Mouse (Mus musculus) forebrain, embryonic 13.5 days (tissue): ENCODE results near the gene P4ha1. TPM values are rescaled to one million over a fixed set of nuclear protein-coding genes. Genes with fewer than 3 reads are reported as not detected.

Source experiments
- ATAC-seq: fragments of 200-750 bp; cut with Nextera tagmentation; 2 replicates; pipeline ENCODE4 v1.8.0; 2017
- H3K27ac ChIP-seq: fragments of 300-500 bp; sonication (generic); 2 replicates; pipeline ENCODE4 v1.5.1; 2015; ENCODE audit warnings: inconsistent platforms, mild to moderate bottlenecking, moderate library complexity
- H3K27me3 ChIP-seq: fragments of 300-500 bp; sonication (generic); 2 replicates; pipeline ENCODE4 v1.6.1; 2015; ENCODE audit warnings: mild to moderate bottlenecking, inconsistent platforms
- H3K36me3 ChIP-seq: fragments of 300-500 bp; sonication (generic); 2 replicates; pipeline ENCODE4 v1.6.1; 2015; ENCODE audit warnings: mild to moderate bottlenecking, inconsistent platforms; ENCODE audit not compliant: poor library complexity, severe bottlenecking
- H3K4me1 ChIP-seq: fragments of 300-500 bp; sonication (generic); 2 replicates; pipeline ENCODE4 v1.6.1; 2015; ENCODE audit warnings: inconsistent platforms
- H3K4me2 ChIP-seq: fragments of 300-500 bp; sonication (generic); 2 replicates; pipeline ENCODE4 v1.6.1; 2015; ENCODE audit warnings: inconsistent platforms, mild to moderate bottlenecking, moderate library complexity
- H3K4me3 ChIP-seq: fragments of 300-500 bp; sonication (generic); 2 replicates; pipeline ENCODE4 v1.5.1; 2015; ENCODE audit warnings: mild to moderate bottlenecking, inconsistent platforms
- H3K9ac ChIP-seq: fragments of 300-500 bp; sonication (generic); 2 replicates; pipeline ENCODE4 v1.6.1; 2015; ENCODE audit warnings: mild to moderate bottlenecking, inconsistent platforms
- H3K9me3 ChIP-seq: fragments of 300-500 bp; sonication (generic); replicated peaks from 2 replicates; pipeline ENCODE4 v1.6.1; 2016; ENCODE audit warnings: inconsistent platforms
- WGBS: fragments of 180-500 bp; shearing (Covaris S2); methylation state at CpG from one replicate; pipeline ENCODE4 v1.1.7; 2015; 5-methylcytosine and 5-hydroxymethylcytosine counted together
- polyA plus RNA-seq: library from polyadenylated mRNA; unstranded; fragments of >200 nt; fragmentation: Nextera tagmentation; extraction: Ambion mirVana; gene quantifications from 2 replicates; pipeline ENCODE4 v1.2.1, GENCODE M21; 2015

Gene P4ha1
- 25.9 and 26.9 TPM in 2 replicates for polyA plus RNA-seq

DNA sequence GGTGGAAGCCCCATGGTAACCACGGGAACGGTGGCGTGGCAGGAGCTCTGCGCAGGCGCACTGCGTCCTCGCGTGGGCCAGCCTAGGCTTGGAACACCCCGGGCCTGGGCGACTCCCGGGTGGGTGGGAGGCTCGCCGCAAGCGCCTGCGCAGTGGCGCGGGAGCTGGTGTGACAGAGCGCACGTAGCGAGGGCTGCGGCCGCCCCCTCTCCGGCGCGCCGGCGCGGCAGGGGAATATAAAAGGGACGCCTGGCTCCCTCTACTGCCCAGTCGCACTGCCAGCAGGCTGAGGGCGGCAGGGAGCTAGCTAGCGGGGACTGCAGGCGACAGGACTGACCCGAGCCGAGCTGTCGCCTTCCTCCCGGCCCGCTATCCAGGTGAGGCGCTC is at the start of gene P4ha1:
Gene P4ha1 (plus strand): TSS at position 197 of the 388 bp plus-strand sequence.
- H3K27ac ChIP-seq: peak within 1 kb of the TSS; percentile 90
- peak within 1 kb of the TSS; percentile 87 for H3K4me2 ChIP-seq
- H3K4me1 ChIP-seq: peaks cover 33% of the 10 kb centered on the region
- peak within 1 kb of the TSS; percentile 77 for H3K4me3 ChIP-seq
- no peaks in the 10 kb centered on the region for H3K27me3 ChIP-seq
- no peaks in the 10 kb centered on the region for H3K36me3 ChIP-seq
- H3K9ac ChIP-seq: peak within 1 kb of the TSS; percentile 93
- under 1% methylated on average over 39 of the region's 39 CpGs for WGBS
- ATAC-seq: peak; percentile 99
- no peaks in the 10 kb centered on the region for H3K9me3 ChIP-seq

DNA sequence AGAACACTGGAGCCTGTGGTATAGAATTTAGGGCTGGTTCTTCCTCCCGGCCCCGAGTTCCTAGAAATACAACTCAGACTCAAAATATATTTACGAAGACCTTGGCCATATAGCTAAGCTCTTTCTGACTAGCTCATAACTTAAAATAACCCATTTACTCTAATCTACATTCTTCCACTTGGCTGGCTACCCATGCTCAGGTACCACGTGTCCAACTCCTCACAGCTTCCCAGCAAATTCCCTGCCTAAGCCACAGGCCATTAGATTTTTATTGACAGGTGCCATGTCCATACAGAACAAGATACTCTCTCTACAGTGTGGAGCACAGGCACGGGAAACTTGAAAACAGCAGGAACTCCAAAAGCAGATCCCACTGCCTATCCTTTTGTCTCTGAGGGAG is 47.4 kb upstream of the P4ha1 start:
- no peak overlapping the region for H3K4me2 ChIP-seq
- no peaks in the 10 kb centered on the region for H3K27me3 ChIP-seq
- ATAC-seq: no peak
- H3K27ac ChIP-seq: no peak overlapping the region
- WGBS: 83% methylated on average over 5 of the region's 5 CpGs
- no peaks in the 10 kb centered on the region for H3K4me1 ChIP-seq
- no peak overlapping the region for H3K4me3 ChIP-seq
- H3K36me3 ChIP-seq: no peaks in the 10 kb centered on the region
- H3K9ac ChIP-seq: no peak overlapping the region
- H3K9me3 ChIP-seq: no peaks in the 10 kb centered on the region

DNA sequence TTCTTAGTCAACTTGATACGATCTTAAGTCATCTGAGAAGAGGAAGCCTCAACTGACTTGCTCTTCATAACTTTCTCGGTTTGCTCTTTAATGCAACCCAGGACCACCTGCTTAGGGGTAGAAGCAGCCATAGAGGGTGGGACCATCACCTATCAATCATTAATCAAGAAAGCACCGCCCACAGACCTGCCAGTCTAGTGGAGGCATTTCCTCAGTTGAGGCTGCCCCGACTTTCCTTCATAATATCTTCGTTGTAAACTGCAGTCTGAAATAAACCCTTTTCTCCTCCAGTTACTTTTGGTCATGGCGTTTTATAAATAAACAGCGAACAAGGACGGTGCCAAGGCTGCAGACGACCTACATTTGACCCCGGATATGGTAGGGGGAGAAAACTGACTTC is 46.0 kb upstream of the P4ha1 start:
- ATAC-seq: no peak
- WGBS: 81% methylated on average over 10 of the region's 10 CpGs
- H3K4me2 ChIP-seq: no peak overlapping the region

DNA sequence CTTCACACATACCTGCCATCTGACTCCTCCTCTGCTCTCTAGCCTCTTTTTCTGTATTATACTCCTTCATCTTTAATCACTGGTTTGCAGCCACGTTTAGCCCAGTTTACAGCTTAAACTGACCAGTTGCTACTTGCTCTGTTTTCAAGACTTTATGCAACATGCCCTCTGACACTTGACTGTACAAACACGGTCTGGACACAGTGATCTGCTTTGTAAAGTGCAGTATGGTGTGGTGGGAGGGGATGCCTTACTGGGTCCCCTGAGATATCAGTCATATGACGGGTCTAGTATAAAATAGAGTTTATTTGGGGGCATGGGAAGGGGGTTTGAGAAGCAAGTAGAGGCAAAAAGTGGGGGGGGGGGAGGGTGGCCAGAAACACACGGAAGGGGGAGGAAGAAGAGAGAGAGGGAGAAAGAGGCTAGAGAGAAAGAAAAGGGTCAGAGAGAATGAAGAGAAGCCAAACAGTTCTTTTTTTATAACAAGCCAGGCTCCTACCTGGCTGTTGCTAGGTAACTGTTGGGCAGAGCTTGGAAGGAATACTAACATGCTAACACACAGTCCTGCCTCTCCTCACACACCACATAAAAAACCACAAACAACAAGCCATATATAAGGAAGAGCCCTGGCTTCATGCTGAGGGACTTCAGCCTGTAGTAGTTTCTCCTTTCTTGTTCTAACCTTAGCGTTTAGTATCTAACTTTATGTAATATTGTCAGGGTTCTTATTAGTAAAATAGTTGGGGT is 45.2 kb upstream of the P4ha1 start:
- H3K9me3 ChIP-seq: no peaks in the 10 kb centered on the region
- no peak for ATAC-seq
- H3K36me3 ChIP-seq: no peaks in the 10 kb centered on the region
- 68% methylated on average over 4 of the region's 5 CpGs for WGBS
- H3K4me3 ChIP-seq: no peak overlapping the region
- no peaks in the 10 kb centered on the region for H3K4me1 ChIP-seq
- no peak overlapping the region for H3K9ac ChIP-seq
- H3K4me2 ChIP-seq: no peak overlapping the region
- H3K27ac ChIP-seq: no peak overlapping the region
- H3K27me3 ChIP-seq: no peaks in the 10 kb centered on the region

More for the DNA sequence above, 46.0 kb upstream of the P4ha1 start:
- Histone ChIP-seq H3K4me3 (no peak overlapping the region), H3K36me3 (no peaks in the 10 kb centered on the region), H3K27ac (no peak overlapping the region), H3K4me1 (no peaks in the 10 kb centered on the region), H3K9ac (no peak overlapping the region), H3K27me3 (no peaks in the 10 kb centered on the region), H3K9me3 (no peaks in the 10 kb centered on the region)

DNA sequence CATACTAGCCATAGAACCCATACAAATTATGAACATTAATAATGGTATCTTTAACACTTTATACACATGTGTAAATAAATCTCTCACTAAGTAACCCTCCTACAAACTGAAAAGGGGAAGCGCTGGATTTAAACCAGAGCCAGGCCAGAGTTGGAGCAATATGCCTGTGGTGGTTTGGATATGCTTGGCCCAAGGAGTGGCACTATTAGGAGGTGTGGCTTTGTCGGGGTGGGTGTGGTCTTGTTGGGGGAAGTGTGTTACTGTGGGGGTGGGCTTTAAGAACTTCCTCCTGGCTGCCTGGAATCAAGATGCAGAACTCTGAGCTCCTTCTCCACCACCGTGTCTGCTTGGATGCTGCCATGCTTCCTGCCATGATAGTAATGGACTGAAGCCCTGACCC is 39.9 kb upstream of the P4ha1 start:
- H3K4me2 ChIP-seq: no peak overlapping the region
- H3K9ac ChIP-seq: no peak overlapping the region
- H3K4me1 ChIP-seq: peaks cover 3% of the 10 kb centered on the region; the same call in 1 of the 2 replicates
- 93% methylated on average over 3 of the region's 3 CpGs for WGBS
- no peaks in the 10 kb centered on the region for H3K9me3 ChIP-seq
- no peaks in the 10 kb centered on the region for H3K36me3 ChIP-seq
- H3K27ac ChIP-seq: no peak overlapping the region
- no peak for ATAC-seq
- no peaks in the 10 kb centered on the region for H3K27me3 ChIP-seq
- no peak overlapping the region for H3K4me3 ChIP-seq

DNA sequence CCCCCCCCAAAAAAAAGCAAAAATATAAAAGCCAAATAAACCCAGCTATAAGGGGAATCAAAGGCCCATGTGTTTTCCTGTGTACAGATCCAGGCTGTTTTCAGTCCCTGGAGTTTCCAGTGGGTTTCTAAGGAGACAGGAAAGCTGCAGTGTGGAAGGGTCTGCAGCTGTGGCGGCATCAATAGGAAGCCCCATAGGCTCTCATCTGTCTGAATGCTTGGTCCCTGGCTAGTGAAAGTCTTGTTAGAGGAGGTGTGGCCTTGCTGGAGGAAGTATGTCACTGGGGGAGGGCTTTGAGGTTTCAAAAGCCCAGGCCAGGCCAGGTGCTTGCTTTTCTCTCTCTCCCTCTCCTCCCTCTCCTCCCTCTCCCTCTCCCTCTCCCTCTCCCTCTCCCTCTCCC is 39.3 kb upstream of the P4ha1 start:
- Histone ChIP-seq H3K4me2 (no peak overlapping the region), H3K9ac (no peak overlapping the region), H3K27ac (no peak overlapping the region), H3K27me3 (no peaks in the 10 kb centered on the region), H3K36me3 (no peaks in the 10 kb centered on the region), H3K4me3 (no peak overlapping the region), H3K9me3 (no peaks in the 10 kb centered on the region), H3K4me1 (peaks cover 3% of the 10 kb centered on the region; the same call in 1 of the 2 replicates)
- WGBS: 31% methylated on average over 1 of the region's 1 CpGs
- no peak for ATAC-seq

DNA sequence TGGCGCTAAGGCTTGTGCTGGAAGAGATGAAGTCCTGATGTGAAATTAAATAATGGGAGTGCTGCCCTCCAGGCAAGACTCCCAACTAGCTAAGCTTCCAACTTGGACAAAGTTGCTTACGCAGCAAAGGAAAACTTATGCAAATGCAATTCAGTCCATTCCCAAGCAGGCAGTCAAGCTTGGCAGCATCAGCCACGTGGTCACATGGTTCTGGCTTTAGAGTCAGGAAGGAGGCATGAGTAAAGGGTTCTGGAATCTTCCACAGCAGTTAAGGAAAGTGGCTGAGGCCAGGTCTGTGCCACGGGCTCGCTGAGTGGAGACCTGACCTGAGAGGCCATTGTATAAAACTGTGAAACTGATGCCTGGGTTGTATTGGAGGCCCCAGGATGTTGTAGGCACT is 37.6 kb upstream of the P4ha1 start:
- Histone ChIP-seq H3K27me3 (no peaks in the 10 kb centered on the region), H3K27ac (no peak overlapping the region), H3K36me3 (no peaks in the 10 kb centered on the region), H3K9me3 (no peaks in the 10 kb centered on the region), H3K4me2 (no peak overlapping the region), H3K4me1 (peaks cover 3% of the 10 kb centered on the region; the same call in 1 of the 2 replicates), H3K4me3 (no peak overlapping the region), H3K9ac (no peak overlapping the region)
- ATAC-seq: no peak
- 71% methylated on average over 5 of the region's 5 CpGs for WGBS

DNA sequence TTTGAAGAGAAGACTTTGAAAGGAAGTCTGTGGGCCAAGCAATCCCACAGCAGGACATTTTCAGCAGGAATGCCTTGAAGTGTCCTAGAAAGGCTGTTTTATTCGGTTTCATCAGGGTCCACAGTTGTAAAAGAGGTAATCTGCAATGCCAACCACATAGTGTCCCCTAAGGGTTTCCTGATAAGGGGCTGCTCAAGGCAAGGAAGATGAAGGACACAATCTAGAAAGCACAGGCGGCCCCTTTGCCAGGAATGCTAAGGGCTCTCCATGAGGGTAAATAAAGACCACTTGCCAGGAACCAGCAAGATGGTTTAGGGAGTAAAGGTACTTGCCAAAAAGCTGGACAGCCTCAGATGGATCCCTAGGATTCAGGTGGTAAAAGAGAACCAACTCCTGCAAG is 35.8 kb upstream of the P4ha1 start:
- no peak for ATAC-seq
- H3K4me1 ChIP-seq: peaks cover 3% of the 10 kb centered on the region; the same call in 1 of the 2 replicates
- H3K9ac ChIP-seq: no peak overlapping the region
- no peaks in the 10 kb centered on the region for H3K27me3 ChIP-seq
- H3K4me2 ChIP-seq: no peak overlapping the region
- no peak overlapping the region for H3K27ac ChIP-seq
- no peak overlapping the region for H3K4me3 ChIP-seq
- H3K36me3 ChIP-seq: no peaks in the 10 kb centered on the region
- no peaks in the 10 kb centered on the region for H3K9me3 ChIP-seq
- WGBS: 75% methylated on average over 2 of the region's 2 CpGs

DNA sequence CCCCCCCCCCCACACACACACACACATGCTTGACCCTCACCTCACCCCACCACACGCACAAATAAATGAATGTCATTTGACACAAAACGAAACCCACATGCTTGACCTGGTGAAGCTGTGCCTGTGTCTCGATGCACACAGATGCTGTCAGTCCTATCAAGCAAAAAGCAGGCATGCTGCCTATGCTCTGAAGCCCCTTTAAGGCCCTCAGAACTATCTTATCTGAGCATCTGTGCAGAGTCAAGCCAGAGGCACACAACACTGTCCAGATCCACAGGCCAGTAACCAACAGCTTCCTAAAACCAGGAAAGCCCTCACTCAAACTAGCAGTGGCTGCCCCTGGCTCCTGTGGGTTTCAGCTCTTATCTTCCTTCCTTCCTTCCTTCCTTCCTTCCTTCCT is 35.4 kb upstream of the P4ha1 start:
- 74% methylated on average over 3 of the region's 3 CpGs for WGBS
- Histone ChIP-seq H3K9ac (no peak overlapping the region), H3K9me3 (no peaks in the 10 kb centered on the region), H3K36me3 (no peaks in the 10 kb centered on the region), H3K27me3 (no peaks in the 10 kb centered on the region), H3K4me3 (no peak overlapping the region), H3K4me2 (no peak overlapping the region), H3K4me1 (peaks cover 3% of the 10 kb centered on the region; the same call in 1 of the 2 replicates), H3K27ac (no peak overlapping the region)
- ATAC-seq: no peak

DNA sequence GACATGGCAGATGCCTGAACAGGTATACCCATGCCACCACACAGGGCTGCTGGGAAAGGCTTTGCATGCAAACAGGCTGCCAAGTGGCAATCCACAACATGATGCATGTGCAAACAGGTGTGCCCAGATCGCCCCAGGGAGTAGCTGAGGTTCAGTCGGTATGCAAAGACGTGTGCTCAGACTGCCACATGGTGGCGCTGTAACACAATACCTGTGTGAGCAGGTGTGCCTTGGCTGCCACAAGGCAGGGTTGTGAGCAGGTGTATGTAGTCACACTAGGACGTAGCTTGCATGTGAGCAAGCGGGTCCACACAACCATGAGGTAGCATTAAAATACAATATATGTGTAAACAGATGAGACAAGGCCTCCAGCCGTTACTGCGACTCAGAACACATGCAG is 34.0 kb upstream of the P4ha1 start:
- whole genome bisulfite sequencing: 63% methylated on average over 8 of the region's 8 CpGs
- no peaks in the 10 kb centered on the region; the same call in 1 of the 2 replicates for H3K9me3 ChIP-seq
- no peak for ATAC-seq
- peaks cover 3% of the 10 kb centered on the region; the same call in 1 of the 2 replicates for H3K4me1 ChIP-seq
- H3K4me3 ChIP-seq: no peak overlapping the region
- no peak overlapping the region for H3K9ac ChIP-seq
- H3K27me3 ChIP-seq: no peaks in the 10 kb centered on the region
- no peak overlapping the region for H3K27ac ChIP-seq
- H3K36me3 ChIP-seq: no peaks in the 10 kb centered on the region
- H3K4me2 ChIP-seq: no peak overlapping the region

DNA sequence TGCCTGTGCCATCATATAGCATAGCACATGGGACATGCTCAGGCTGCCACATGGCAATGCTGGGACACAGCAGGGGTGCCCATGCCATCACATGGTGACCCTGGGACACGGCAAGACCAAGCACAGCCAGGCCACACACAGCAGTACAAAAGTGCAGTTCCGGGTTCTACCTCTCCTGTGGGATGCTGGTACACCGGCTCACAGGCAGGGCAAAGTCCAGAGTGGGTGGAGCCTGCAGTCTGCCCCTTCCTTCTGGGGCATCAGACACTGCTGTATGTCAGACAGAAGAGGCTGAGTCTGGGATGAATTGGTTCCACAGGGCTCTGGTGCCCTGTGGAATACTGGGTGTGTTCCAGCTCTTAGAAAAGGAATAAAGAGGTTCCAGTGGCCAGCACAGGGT is 31.6 kb upstream of the P4ha1 start:
- WGBS: 59% methylated on average over 3 of the region's 3 CpGs

DNA sequence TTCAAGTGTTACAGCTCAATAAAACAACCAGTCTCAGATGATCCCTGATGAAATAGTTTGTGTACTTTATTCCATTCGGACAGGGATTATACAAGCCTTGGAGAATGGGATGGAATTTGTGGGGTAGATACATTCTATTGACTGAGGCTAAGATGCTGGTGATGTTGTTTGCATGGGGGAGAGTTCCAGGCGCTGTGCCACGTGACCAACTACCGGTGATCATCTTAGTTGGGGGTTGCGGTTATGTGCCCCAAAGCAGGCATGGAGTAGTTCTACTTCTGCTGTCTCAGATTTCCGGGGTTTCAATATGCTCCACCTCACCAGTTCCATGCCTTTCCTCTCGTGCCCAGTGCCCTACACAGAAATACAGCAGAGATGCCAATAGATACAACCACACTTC is 31.0 kb upstream of the P4ha1 start:
- no peak overlapping the region for H3K4me3 ChIP-seq
- H3K4me1 ChIP-seq: no peaks in the 10 kb centered on the region
- no peak overlapping the region for H3K27ac ChIP-seq
- no peaks in the 10 kb centered on the region for H3K36me3 ChIP-seq
- ATAC-seq: no peak
- H3K4me2 ChIP-seq: no peak overlapping the region
- 87% methylated on average over 7 of the region's 7 CpGs for WGBS
- no peak overlapping the region for H3K9ac ChIP-seq
- no peaks in the 10 kb centered on the region for H3K27me3 ChIP-seq
- no peaks in the 10 kb centered on the region; the same call in 1 of the 2 replicates for H3K9me3 ChIP-seq

More for the DNA sequence above, 31.6 kb upstream of the P4ha1 start:
- H3K4me2 ChIP-seq: no peak overlapping the region
- ATAC-seq: no peak
- H3K4me3 ChIP-seq: no peak overlapping the region
- no peaks in the 10 kb centered on the region for H3K36me3 ChIP-seq
- no peaks in the 10 kb centered on the region; the same call in 1 of the 2 replicates for H3K9me3 ChIP-seq
- H3K9ac ChIP-seq: no peak overlapping the region
- no peak overlapping the region for H3K27ac ChIP-seq
- no peaks in the 10 kb centered on the region for H3K4me1 ChIP-seq
- no peaks in the 10 kb centered on the region for H3K27me3 ChIP-seq

DNA sequence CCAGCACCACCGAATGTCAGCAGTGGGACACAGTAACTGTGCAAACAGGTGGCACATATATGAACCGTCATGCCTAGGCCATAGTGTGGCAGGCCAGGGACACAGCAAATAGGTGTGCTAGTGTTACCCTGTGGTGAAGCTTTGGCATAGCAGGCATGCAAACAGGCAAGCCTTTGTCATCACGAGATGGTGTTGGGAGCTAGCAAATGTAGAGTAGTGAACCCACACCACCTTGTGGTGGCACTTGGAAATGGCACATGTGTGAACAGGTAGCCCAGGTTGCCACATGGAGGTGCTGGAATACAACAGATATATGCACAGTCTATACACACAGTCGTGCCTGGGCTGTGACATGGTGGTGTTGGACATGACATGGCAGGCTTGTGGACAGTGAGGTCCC is 30.5 kb upstream of the P4ha1 start:
- H3K4me3 ChIP-seq: no peak overlapping the region
- no peak overlapping the region for H3K9ac ChIP-seq
- peak; percentile 63 for ATAC-seq
- no peaks in the 10 kb centered on the region for H3K36me3 ChIP-seq
- H3K9me3 ChIP-seq: no peaks in the 10 kb centered on the region; the same call in 1 of the 2 replicates
- H3K27ac ChIP-seq: no peak overlapping the region
- 32% methylated on average over 4 of the region's 4 CpGs for WGBS
- no peaks in the 10 kb centered on the region for H3K27me3 ChIP-seq
- H3K4me1 ChIP-seq: no peaks in the 10 kb centered on the region
- H3K4me2 ChIP-seq: no peak overlapping the region
